Mouse (Mus musculus): ENCODE measurements around the gene Tymp.

Gene Tymp

GRCm38 (mm10) chr15:89326441-89326840 is 50.4 kb downstream of the Tymp start:
- DNase-seq (ENCODE audit: low spot score), result no peak

DNA sequence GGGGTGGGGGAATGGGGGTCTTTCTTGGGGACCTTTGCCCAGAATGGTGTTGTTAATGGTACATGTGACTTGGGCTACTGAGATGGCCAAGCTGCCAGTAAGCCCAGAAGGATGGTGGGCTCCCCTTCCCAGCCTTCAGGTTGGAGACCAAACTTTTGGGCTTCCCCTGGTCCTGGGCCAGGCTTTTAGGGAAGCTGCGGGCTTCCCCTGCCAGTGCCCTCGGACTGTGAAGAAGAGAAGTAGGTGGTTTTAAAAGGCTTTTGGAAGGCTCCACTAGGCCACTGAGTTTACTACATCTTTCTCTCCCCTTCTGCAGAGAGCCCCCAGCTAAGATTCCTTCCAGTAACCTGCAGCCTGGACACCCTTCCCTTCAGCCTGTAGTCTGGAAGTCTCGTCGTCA is 53.2 kb downstream of the Tymp start:
- no peak for DNase-seq (ENCODE audit: low spot score)

GRCm38 (mm10) chr15:89322670-89323522 is 53.9 kb downstream of the Tymp start, which contains the start of gene Adm2:
TSS of gene Adm2 (plus strand) at chr15:89322720.
- DNase-seq (ENCODE audit: low spot score), result no peak

Data from testis, postnatal 14 days (tissue).